Mouse (Mus musculus) cerebral cortex, adult 2 months (tissue): ENCODE results near the gene Pitpna.

Experiments used
- WGBS: fragments of 180-500 bp; shearing (Covaris S2); methylation state at CpG from one replicate; pipeline ENCODE4 v1.1.7; 2018; 5-methylcytosine and 5-hydroxymethylcytosine counted together

Pitpna gene

GRCm38 (mm10) chr11:75588285-75588941, 516 bp downstream of the Pitpna start:
- 1% methylated on average over 37 of the region's 37 CpGs for WGBS

GRCm38 (mm10) chr11:75592612-75593011, 4.7 kb downstream of the Pitpna start:
- WGBS, result 83% methylated on average over 5 of the region's 5 CpGs

DNA sequence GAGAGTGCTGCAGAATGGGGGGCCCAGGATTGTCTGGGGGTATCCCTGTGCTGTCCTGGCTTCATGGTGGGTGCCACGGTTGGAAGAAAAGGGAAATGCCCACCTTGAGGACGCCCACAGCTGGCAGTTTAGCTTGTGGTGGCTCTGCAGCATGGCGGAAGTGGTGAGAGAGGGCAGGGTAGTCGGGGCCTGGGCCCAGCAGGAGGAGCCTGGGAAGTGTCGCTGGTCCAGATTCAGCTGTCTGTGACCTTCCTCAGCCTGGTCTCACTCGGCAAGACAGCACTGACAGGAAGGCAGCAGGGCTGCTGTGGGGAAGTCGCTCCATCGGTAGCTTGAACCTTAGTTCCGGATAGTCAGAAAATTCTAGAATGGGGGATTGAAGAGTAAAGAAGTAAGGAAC, 6.5 kb downstream of the Pitpna start:
- WGBS, result 74% methylated on average over 9 of the region's 9 CpGs

- WGBS, result 41% methylated on average over 2 of the region's 2 CpGs
Observed at GRCm38 (mm10) chr11:75595404-75595803, 7.5 kb downstream of the Pitpna start.

DNA sequence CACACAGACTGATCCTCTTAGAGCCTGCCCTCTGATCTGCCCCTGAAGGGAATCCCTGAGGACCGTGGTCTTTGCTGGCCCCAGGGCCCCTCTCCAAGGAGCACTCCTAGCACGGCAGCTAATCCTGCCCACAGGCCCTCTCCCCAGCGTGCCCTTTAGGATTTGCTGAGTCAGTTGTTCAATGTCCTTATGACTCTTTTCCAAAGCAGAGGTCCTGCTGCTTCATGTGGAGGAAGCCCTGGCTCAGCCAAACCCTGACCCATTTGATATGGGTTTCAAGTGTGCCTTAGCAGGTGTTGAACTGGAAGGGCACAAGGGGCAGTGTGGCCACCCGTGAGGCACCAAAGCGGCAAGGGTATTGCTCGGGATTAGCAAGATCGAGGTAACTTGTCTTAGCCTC, 7.9 kb downstream of the Pitpna start:
- WGBS, result 76% methylated on average over 7 of the region's 7 CpGs

- 68% methylated on average over 3 of the region's 3 CpGs for WGBS
Observed at GRCm38 (mm10) chr11:75596726-75597255, 8.9 kb downstream of the Pitpna start.

- WGBS, result 80% methylated on average over 6 of the region's 6 CpGs
Observed at GRCm38 (mm10) chr11:75598004-75598403, 10.1 kb downstream of the Pitpna start.

- 93% methylated on average over 17 of the region's 17 CpGs for WGBS
Observed at GRCm38 (mm10) chr11:75599802-75600201, 11.9 kb downstream of the Pitpna start.

DNA sequence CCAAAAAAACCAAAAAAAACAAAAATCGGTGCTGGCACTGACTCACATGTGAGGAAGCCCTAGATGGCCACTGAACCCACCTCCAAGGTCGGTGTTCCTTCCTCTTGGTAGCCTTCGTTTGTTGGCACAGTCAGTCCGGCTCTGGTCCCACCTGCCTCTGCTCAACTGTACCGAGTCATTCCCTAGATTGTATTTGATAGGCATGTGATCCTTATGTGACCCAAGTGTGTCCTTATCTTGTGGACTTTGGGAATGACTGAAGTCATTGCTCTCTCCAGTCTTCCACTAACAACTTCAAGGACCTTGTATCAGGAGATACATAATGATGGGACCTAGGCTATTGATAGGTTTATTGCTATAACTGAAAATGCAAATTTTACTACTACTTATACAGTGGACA, 16.9 kb downstream of the Pitpna start:
- 67% methylated on average over 5 of the region's 5 CpGs for WGBS

DNA sequence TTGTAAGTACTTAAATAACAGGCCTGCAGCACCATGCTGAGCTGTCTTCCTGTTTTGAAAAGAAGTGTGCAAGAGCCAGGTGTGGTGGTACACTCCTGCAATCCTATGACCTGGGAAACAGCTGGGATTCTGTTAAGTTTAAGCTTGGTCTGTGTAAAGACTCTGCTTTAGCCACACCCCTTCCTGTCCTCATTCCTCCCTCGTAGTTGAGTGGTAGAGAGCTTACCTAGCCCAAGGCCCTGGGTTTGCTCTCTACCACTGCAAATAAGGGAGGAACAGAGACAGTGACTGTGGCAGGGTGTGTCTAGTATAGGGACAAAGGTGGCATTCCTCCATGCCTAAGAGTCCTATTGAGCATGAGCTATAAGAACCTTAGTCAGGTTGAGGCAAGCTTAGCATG, 17.4 kb downstream of the Pitpna start:
- 31% methylated on average over 1 of the region's 1 CpGs for WGBS

- WGBS, result 84% methylated on average over 5 of the region's 5 CpGs
Observed at GRCm38 (mm10) chr11:75608776-75609175, 20.9 kb downstream of the Pitpna start.

DNA sequence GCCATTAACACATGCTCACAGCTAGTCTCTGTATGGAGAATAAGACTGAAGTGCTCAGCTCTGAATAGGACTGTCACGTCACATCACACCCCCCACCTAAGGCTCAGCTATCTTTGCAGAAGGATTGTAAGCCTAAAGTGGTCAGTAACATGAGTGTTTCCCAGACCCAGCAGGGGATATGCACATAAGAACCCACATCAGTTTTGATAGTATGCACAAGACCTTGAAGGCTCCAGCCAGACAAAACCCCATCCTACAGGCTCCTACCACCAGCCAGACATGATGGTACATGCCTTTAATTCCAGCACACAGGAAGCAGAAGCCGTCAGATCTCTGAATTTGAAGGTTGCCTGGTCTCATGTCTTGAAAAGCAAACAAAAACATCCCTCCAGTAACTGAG, 22.1 kb downstream of the Pitpna start:
- 51% methylated on average over 2 of the region's 2 CpGs for WGBS

DNA sequence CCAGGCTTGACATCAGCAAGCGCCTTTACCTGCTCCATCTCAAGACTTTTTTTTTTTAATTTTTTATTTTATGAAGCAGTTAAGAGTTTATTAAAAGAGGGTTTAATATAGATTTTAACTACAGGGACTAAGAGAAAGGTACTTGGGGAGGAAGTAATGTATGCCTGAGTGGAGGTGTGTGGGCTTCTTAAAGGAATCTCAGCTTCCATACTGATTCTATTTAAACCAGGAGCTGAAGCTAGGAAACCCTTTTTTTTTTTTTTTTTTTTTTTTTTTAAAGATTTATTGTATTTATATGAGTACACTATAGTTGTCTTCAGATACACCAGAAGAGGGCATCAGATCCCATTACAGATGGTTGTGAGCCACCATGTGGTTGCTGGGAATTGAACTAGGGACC, 26.9 kb downstream of the Pitpna start:
- 100% methylated on average over 1 of the region's 1 CpGs for whole genome bisulfite sequencing

DNA sequence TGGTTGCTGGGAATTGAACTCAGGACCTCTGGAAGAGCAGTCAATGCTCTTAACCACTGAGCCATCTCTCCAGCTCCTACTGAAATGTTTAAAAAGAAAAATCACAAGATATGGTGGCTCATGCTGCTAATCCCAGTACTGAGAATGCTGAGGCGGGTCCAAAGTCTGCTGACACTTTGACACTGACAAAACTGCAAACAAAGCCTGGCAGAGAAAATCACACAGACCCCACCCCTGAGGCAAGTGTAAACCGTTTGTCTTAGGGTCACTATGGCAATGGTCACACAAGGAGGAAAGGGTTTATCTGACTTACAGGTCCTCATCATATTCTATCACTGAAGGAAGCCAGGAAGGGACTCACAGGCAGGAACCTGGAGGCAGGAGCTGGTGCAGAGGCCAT, 27.7 kb downstream of the Pitpna start:
- WGBS, result 96% methylated on average over 2 of the region's 2 CpGs

GRCm38 (mm10) chr11:75619133-75619532, 31.2 kb downstream of the Pitpna start:
- WGBS, result 78% methylated on average over 5 of the region's 5 CpGs

- WGBS, result 29% methylated on average over 12 of the region's 12 CpGs
Observed at GRCm38 (mm10) chr11:75620136-75620780, 32.4 kb downstream of the Pitpna start.

GRCm38 (mm10) chr11:75621426-75621825, 33.5 kb downstream of the Pitpna start:
- WGBS, result 56% methylated on average over 2 of the region's 2 CpGs

- WGBS, result 88% methylated on average over 2 of the region's 2 CpGs
Observed at GRCm38 (mm10) chr11:75622588-75623329, 34.9 kb downstream of the Pitpna start.

DNA sequence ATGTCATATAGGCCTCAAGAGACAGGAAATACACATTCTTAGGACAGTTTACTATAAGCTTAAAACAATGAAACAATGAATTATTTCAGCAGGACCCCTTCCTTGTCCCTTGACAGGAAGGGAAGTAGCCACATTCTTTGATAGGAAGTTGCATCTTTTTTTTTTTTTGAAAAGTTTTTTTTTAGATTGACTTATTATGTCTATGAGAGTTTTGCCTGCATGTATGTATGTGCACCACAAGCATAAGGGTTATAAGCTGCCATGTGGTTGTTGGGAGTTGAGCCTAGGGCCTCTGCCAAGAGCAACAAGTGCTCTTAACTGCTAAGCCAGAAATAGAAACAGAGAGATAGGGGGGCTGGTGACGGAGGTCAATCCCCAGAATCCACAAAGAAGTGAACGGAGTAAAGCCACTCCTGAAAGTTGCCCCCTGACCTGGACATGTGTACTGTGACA, 36.2 kb downstream of the Pitpna start:
- 28% methylated on average over 2 of the region's 2 CpGs for WGBS

DNA sequence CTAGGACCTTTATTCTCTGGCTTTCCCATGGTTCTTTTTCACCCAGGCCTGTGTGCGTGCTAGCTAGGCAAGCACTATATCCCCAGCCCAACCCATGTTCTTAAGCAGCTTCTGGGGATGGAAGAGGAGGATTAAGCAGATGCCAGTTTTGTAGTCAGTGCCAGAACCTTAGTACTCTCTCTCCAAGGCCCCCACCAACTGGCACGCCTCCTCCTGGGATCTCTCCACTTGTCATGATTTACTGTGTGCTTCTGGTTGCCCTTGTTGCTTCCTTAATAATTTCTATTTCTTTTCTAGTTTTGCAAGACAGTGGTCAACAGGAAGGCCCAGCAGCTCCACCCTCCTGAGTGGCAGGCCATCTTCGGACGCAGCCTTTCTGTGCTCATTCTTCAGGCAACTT, 37.9 kb downstream of the Pitpna start:
- 59% methylated on average over 4 of the region's 4 CpGs for WGBS

DNA sequence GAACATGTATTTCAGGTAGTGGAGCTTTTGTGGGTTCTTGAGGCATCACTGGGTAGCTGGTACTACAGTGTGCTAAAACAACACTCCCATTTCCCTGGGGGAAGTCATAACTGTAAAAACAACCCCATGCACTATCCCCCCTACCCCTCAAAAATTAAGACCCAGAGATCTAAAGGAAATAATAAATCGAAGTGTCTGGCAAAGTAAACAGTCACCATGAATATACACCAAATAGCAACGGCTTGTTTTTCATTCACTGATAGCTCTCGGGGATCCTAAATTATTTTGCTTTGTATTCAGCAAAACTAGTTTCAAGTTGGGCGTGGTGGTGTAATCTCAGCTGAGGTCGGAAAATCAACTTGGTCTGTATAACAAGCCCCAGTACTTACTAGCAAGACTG, 42.2 kb downstream of the Pitpna start:
- WGBS, result 7% methylated on average over 5 of the region's 5 CpGs

DNA sequence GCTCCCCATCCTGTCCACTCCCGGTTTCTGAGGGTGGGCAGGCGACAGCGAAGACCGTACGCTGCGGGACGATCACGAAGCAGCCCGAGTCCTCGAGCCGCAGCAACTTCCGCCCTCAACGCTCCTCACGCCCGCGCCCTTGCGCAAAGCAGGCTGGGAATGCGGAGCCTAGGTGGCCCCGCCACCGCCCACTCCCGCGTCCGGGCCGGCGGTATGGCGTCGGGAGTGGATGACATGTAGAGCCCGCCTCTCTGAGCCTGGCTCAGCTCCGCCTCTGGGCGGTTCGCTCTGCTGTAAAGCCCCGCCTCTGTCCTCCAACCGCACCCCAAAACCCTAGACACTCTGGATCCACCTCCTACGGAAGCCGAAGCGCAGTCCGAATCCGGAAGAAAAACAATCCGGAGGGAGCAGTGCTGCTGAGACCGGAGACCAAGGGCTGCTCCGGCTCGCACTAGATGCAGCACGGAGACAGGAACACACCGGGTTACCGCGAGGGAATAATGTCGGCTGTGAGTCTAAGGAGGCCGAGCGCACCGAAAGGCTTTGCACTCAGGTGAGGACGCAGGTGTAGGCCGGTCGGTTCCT, 42.8 kb downstream of the Pitpna start, which contains the start of gene Inpp5k:
Inpp5k (plus strand) TSS at position 344 of the 585 bp plus-strand sequence.
- WGBS, result under 1% methylated on average over 53 of the region's 53 CpGs
